Mouse (Mus musculus): ENCODE measurements around the gene Slc38a2.
A peak's percentile ranks its signal among the peaks of the same experiment; 100 is the strongest.

Gene Slc38a2

DNA sequence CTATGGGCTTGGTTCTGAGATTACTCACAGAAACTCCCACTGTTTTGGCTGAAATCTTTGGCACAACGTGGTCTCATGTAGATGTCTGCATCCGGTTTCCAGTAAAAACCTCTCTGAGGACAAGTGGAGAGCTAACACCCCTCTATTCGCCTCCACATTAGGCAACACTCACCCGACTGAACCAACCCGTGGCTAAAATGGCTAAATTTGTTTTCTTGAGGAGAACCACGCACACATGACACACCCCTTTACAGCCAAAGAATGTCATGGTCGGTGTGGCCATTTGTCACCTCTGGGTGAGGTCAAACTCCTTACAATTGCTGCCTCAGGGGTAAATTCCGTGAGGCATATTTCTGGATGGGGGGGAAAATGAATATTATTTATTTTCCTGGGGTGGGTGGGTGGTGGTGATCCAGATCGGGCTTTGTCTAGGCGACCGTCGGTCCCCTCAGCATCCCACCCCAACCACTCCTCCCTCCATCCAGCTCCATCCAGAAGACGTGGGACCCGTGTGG, 9.5 kb upstream of the Slc38a2 start:
- H3K36me3 ChIP-seq (ENCODE audit: insufficient read depth, low read length) = no peaks in the 10 kb centered on the region
- TF ChIP-seq CTCF (conservative IDR thresholded peaks at IDR 0.05; ENCODE audit: low read length) (no peak), NANOG (IDR thresholded peaks at IDR 0.05; ENCODE audit: borderline replicate concordance, low read length) (no peak), POU5F1 (IDR thresholded peaks at IDR 0.05; ENCODE audit: borderline replicate concordance, low read length) (no peak)
- H3K4me3 ChIP-seq (replicated peaks; ENCODE audit: low read length) = peak overlapping the region; percentile 79
- no peaks in the 10 kb centered on the region for H3K27me3 ChIP-seq (ENCODE audit: insufficient read depth, low read length)
- peaks cover 74% of the 10 kb centered on the region for H3K4me1 ChIP-seq (replicated peaks; ENCODE audit: low read depth, low read length)
- no peaks in the 10 kb centered on the region for H3K9me3 ChIP-seq (ENCODE audit: low read length)

- Histone ChIP-seq H3K27me3 (ENCODE audit: insufficient read depth, low read length) (no peaks in the 10 kb centered on the region), H3K4me1 (replicated peaks; ENCODE audit: low read depth, low read length) (peaks cover 76% of the 10 kb centered on the region), H3K4me3 (replicated peaks; ENCODE audit: low read length) (peak overlapping the region; percentile 79), H3K36me3 (ENCODE audit: insufficient read depth, low read length) (no peaks in the 10 kb centered on the region), H3K9me3 (ENCODE audit: low read length) (no peaks in the 10 kb centered on the region)
- no peak for TF ChIP-seq NANOG (IDR thresholded peaks at IDR 0.05; ENCODE audit: borderline replicate concordance, low read length)
- no peak for TF ChIP-seq POU5F1 (IDR thresholded peaks at IDR 0.05; ENCODE audit: borderline replicate concordance, low read length)
- TF ChIP-seq CTCF (conservative IDR thresholded peaks at IDR 0.05; ENCODE audit: low read length) = no peak
Measured at GRCm38 (mm10) chr15:96708428-96708827, 8.9 kb upstream of the Slc38a2 start.

GRCm38 (mm10) chr15:96707936-96708335, 8.4 kb upstream of the Slc38a2 start:
- H3K4me1 ChIP-seq (replicated peaks; ENCODE audit: low read depth, low read length) = peaks cover 76% of the 10 kb centered on the region
- no peaks in the 10 kb centered on the region for H3K9me3 ChIP-seq (ENCODE audit: low read length)
- TF ChIP-seq POU5F1 (IDR thresholded peaks at IDR 0.05; ENCODE audit: borderline replicate concordance, low read length) (no peak), CTCF (conservative IDR thresholded peaks at IDR 0.05; ENCODE audit: low read length) (no peak), NANOG (IDR thresholded peaks at IDR 0.05; ENCODE audit: borderline replicate concordance, low read length) (no peak)
- no peaks in the 10 kb centered on the region for H3K36me3 ChIP-seq (ENCODE audit: insufficient read depth, low read length)
- no peaks in the 10 kb centered on the region for H3K27me3 ChIP-seq (ENCODE audit: insufficient read depth, low read length)
- no peak overlapping the region for H3K4me3 ChIP-seq (replicated peaks; ENCODE audit: low read length)

DNA sequence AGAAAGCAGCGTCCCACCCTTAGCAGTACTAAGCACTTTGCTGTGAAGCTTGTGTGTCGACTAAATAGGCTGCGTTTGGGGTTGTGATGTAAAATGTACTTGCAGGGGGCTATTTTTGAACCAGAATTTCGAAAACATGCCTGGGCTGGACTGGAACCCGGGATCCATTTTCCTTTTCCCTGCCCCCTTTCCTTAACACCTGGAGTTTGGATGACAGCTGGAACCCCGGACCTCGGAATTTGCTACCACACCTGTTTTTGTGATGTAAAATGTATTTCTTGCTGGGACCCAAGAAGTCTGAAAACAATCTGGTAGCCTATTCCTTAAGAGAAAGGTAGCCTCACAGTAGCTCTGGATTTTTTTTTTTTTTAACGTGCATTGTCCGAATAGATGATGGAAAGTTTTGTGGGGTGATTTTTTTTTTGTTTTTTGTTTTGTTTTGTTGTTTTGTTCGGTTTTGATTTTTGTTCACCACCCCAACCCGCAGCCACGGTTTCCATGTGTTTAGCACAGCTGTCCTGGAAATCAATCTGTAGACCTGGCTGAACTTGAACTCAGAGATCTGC, 3.0 kb upstream of the Slc38a2 start:
- Histone ChIP-seq H3K27me3 (ENCODE audit: insufficient read depth, low read length) (no peaks in the 10 kb centered on the region), H3K4me3 (replicated peaks; ENCODE audit: low read length) (peak overlapping the region; percentile 48; the same call in 1 of the 2 replicates), H3K9me3 (ENCODE audit: low read length) (no peaks in the 10 kb centered on the region), H3K36me3 (ENCODE audit: insufficient read depth, low read length) (peaks cover 10% of the 10 kb centered on the region), H3K4me1 (replicated peaks; ENCODE audit: low read depth, low read length) (peaks cover 62% of the 10 kb centered on the region)
- no peak for TF ChIP-seq NANOG (IDR thresholded peaks at IDR 0.05; ENCODE audit: borderline replicate concordance, low read length)
- no peak for TF ChIP-seq POU5F1 (IDR thresholded peaks at IDR 0.05; ENCODE audit: borderline replicate concordance, low read length)
- no peak for TF ChIP-seq CTCF (conservative IDR thresholded peaks at IDR 0.05; ENCODE audit: low read length)

- Histone ChIP-seq H3K36me3 (ENCODE audit: insufficient read depth, low read length) (peaks cover 28% of the 10 kb centered on the region), H3K4me1 (replicated peaks; ENCODE audit: low read depth, low read length) (peaks cover 73% of the 10 kb centered on the region), H3K27me3 (ENCODE audit: insufficient read depth, low read length) (no peaks in the 10 kb centered on the region), H3K9me3 (ENCODE audit: low read length) (no peaks in the 10 kb centered on the region), H3K4me3 (replicated peaks; ENCODE audit: low read length) (peak overlapping the region; percentile 92)
- TF ChIP-seq CTCF (conservative IDR thresholded peaks at IDR 0.05; ENCODE audit: low read length) (no peak), POU5F1 (IDR thresholded peaks at IDR 0.05; ENCODE audit: borderline replicate concordance, low read length) (no peak), NANOG (IDR thresholded peaks at IDR 0.05; ENCODE audit: borderline replicate concordance, low read length) (no peak)
Measured at GRCm38 (mm10) chr15:96700766-96701165, 1.2 kb upstream of the Slc38a2 start.

DNA sequence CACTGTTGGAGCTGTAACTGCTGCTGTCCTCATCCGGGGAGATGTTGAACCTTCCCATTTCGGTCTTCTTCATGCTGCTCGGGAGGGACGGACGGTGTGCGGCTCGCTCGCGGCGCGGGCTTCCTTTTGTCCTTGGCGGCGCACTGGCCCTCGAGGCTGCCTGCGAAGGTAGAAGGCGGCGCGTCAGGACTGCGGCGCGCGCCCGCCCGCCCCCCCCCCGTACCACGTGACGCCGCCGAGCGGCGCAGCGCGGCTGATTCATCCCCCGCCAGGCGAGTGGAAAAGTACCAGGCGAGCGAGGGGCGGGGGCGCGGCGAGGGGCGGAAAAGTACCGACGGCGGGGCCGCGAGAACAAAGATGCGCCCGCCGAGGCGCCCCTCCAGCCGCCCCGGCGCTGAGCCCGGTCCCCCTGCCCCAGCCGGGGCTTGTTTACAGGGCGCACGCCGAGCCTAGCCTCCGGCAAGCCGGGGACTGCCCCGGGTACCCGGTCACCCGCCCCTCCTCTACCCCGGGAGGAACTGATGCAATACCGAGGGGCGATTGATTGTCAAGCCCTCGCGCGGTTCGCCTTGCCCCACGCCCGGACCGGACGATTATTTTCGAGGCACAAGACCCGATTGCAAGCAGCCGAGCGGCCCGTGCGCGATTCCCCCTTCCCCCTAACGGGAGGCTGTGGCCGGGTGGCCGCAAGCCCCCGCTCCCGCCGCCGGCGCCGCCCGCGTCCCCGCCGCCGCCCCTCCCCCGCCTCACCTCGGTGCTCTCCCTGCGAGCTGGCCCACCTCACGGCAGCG, 677 bp downstream of the Slc38a2 start:
- Histone ChIP-seq H3K4me1 (replicated peaks; ENCODE audit: low read depth, low read length) (peaks cover 73% of the 10 kb centered on the region), H3K9me3 (ENCODE audit: low read length) (no peaks in the 10 kb centered on the region), H3K4me3 (replicated peaks; ENCODE audit: low read length) (peak overlapping the region; percentile 92), H3K27me3 (ENCODE audit: insufficient read depth, low read length) (no peaks in the 10 kb centered on the region), H3K36me3 (ENCODE audit: insufficient read depth, low read length) (peaks cover 47% of the 10 kb centered on the region)
- TF ChIP-seq POU5F1 (IDR thresholded peaks at IDR 0.05; ENCODE audit: borderline replicate concordance, low read length) (no peak), CTCF (conservative IDR thresholded peaks at IDR 0.05; ENCODE audit: low read length) (no peak), NANOG (IDR thresholded peaks at IDR 0.05; ENCODE audit: borderline replicate concordance, low read length) (no peak)

- peaks cover 55% of the 10 kb centered on the region for H3K36me3 ChIP-seq (ENCODE audit: insufficient read depth, low read length)
- peak overlapping the region; percentile 92 for H3K4me3 ChIP-seq (replicated peaks; ENCODE audit: low read length)
- no peaks in the 10 kb centered on the region for H3K9me3 ChIP-seq (ENCODE audit: low read length)
- no peaks in the 10 kb centered on the region for H3K27me3 ChIP-seq (ENCODE audit: insufficient read depth, low read length)
- no peak for TF ChIP-seq POU5F1 (IDR thresholded peaks at IDR 0.05; ENCODE audit: borderline replicate concordance, low read length)
- TF ChIP-seq CTCF (conservative IDR thresholded peaks at IDR 0.05; ENCODE audit: low read length) = no peak
- TF ChIP-seq NANOG (IDR thresholded peaks at IDR 0.05; ENCODE audit: borderline replicate concordance, low read length) = no peak
- H3K4me1 ChIP-seq (replicated peaks; ENCODE audit: low read depth, low read length) = peaks cover 73% of the 10 kb centered on the region
Measured at GRCm38 (mm10) chr15:96697901-96698657, 1.5 kb downstream of the Slc38a2 start.
